Mouse (Mus musculus) T-helper 17 cell (primary cell): ENCODE results near the gene Rap1gap.

ENCODE experiments used
- in situ Hi-C, 2 experiments: fragments of 300-600 bp; cut with MboI, MseI; formaldehyde crosslinking; loops; 1 replicate in 1 of 2; 2 replicates in 1 of 2; pipeline ENCODE4 v1.15.1; 2025; ENCODE audit warnings: high pct_unique_total_duplicates in 2 of 2

The Rap1gap gene

GRCm38 (mm10) chr4:137739151-137739923 lies 74.8 kb downstream of the Rap1gap start:
- in situ Hi-C loops: no loop called here

- in situ Hi-C loops: no loop called here
Observed at GRCm38 (mm10) chr4:137740350-137740749, 75.8 kb downstream of the Rap1gap start.

GRCm38 (mm10) chr4:137743791-137744190 lies 79.3 kb downstream of the Rap1gap start:
- in situ Hi-C loops: no loop called here

- in situ Hi-C loops: no loop called here
Observed at GRCm38 (mm10) chr4:137744433-137744918, 80.0 kb downstream of the Rap1gap start.

GRCm38 (mm10) chr4:137747091-137747490 lies 82.6 kb downstream of the Rap1gap start:
- in situ Hi-C loops: no loop called here

GRCm38 (mm10) chr4:137747590-137747989 lies 83.1 kb downstream of the Rap1gap start:
- in situ Hi-C loops: no loop called here

- in situ Hi-C loops: no loop called here
Observed at GRCm38 (mm10) chr4:137748726-137749125, 84.2 kb downstream of the Rap1gap start.

- in situ Hi-C loops: no loop called here
Observed at GRCm38 (mm10) chr4:137749680-137750079, 85.2 kb downstream of the Rap1gap start.

- in situ Hi-C loops: no loop called here
Observed at GRCm38 (mm10) chr4:137750121-137750520, 85.6 kb downstream of the Rap1gap start.

- in situ Hi-C loops: no loop called here
Observed at GRCm38 (mm10) chr4:137751310-137751709, 86.8 kb downstream of the Rap1gap start.

GRCm38 (mm10) chr4:137751717-137752116 lies 87.2 kb downstream of the Rap1gap start:
- in situ Hi-C loops: no loop called here

GRCm38 (mm10) chr4:137752471-137752870 lies 87.9 kb downstream of the Rap1gap start:
- in situ Hi-C loops: no loop called here

- in situ Hi-C loops: no loop called here
Observed at GRCm38 (mm10) chr4:137753199-137753598, 88.7 kb downstream of the Rap1gap start.

- in situ Hi-C loops: no loop called here
Observed at GRCm38 (mm10) chr4:137754446-137754845, 89.9 kb downstream of the Rap1gap start.

GRCm38 (mm10) chr4:137762886-137763285 lies 98.4 kb downstream of the Rap1gap start:
- in situ Hi-C loops: no loop called here

GRCm38 (mm10) chr4:137763920-137764495 lies 99.5 kb downstream of the Rap1gap start:
- in situ Hi-C loops: no loop called here

- in situ Hi-C loops: no loop called here
Observed at GRCm38 (mm10) chr4:137764621-137765020, 100.1 kb downstream of the Rap1gap start.

- in situ Hi-C loops: no loop called here
Observed at GRCm38 (mm10) chr4:137765554-137765971, 101.0 kb downstream of the Rap1gap start.

GRCm38 (mm10) chr4:137766365-137766764 lies 101.8 kb downstream of the Rap1gap start:
- in situ Hi-C loops: no loop called here

- in situ Hi-C loops: no loop called here
Observed at GRCm38 (mm10) chr4:137768381-137768780, 103.9 kb downstream of the Rap1gap start.

- in situ Hi-C loops: no loop called here
Observed at GRCm38 (mm10) chr4:137768831-137769230, 104.3 kb downstream of the Rap1gap start.

- in situ Hi-C loops: no loop called here
Observed at GRCm38 (mm10) chr4:137769635-137770034, 105.1 kb downstream of the Rap1gap start.
